Mouse (Mus musculus) WW6 (cell line): ENCODE measurements around the gene Ppp1r12b.

Experiments used
- DNase-seq: peaks from one replicate; pipeline ENCODE4 v3.0.0-alpha.2; 2013; ENCODE audit warnings: low read depth, low spot score

Gene Ppp1r12b

DNA sequence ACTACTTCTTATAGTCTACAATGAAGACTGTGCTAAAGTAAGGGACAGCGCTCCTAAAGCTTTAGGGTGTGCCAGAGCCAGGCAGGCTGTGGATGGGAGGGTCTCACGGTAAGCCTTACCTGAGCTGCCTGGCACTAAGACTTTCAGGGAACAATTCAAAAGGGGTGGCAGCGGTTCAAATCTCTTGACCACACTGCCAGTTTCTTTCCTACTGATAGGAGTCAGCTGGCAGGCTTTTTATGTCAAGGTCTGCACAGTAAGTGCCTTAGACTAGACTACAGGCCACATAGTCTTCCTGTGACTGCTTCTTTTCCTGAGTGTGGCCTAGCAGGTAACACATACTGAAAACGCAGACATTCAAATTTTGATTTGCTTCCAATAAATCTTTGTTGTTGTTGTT, 192.5 kb downstream of the Ppp1r12b start:
- no peak for DNase-seq

DNA sequence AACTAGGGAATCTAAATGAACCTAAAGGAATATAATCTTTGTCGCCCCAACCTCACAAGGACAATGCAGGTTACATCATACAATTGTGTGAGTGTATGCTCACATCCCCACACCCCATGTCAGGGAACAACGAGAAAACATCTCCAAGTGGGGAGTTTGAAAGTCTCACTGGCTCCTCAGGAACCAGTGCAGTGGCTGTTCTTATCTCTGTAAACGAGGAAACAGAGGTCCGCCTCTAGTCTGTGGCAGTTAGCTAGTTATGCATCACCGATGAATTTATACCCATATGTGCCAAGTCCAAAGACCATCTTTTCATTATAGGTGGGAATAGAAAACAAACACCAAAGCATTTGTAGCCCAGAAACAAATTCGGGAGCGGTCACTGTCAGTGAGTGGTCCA, 194.2 kb downstream of the Ppp1r12b start:
- DNase-seq, result no peak

GRCm38 (mm10) chr1:134760642-134761041, 195.1 kb downstream of the Ppp1r12b start:
- DNase-seq, result no peak

GRCm38 (mm10) chr1:134759133-134759532, 196.6 kb downstream of the Ppp1r12b start:
- no peak for DNase-seq

DNA sequence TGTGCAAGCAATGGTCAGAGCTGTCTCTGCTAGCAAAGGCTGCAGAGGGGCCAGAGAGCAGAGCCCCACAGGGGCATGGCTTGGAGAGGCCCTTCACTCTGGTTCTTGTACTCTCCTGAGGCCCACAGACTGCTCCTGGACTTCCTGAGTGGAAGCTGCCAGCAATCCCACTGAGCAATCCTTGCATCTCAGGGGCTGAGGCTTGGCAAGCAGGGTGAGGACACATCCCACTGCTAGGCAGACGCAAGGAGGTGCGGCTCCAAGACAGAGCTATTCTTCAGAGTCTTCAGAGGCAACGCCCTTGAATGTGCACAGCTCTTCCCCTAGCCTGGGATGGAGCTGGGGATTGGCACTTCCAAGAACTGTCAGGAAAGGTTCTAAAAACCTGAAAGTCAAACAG, 198.5 kb downstream of the Ppp1r12b start:
- no peak for DNase-seq

DNA sequence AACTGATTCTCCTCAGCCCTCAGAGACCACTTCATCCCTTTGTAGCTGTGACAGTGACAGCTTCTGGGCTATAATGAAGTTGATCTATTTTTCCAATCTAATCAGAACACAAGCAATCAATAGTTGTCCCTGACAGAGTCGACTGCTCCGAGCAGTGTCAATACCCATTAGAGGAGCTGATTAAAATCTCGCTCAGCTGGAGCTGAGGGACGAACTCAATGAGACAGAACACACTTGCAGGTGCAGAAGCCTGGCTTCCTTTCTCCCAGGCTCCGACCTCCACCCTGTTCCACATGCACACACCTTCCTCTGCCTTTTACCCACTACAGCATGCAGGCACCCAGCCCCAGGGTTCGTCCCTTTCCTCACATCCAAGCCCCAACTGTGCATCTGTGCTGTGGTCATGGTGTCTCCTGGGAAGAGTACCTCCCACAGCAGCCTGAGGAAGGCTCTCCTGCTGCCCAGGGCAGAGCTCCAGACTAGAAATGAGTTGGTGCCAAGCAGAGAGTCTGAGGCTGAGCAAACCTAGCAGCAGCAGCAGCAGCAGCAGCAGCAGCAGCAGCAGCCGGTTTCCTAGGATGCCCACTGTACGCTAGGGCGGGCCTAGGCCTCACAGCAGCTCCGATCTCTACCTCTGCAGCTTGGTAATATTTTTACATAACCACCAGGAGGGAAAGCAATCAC, 199.4 kb downstream of the Ppp1r12b start:
- no peak for DNase-seq

- DNase-seq, result no peak
Measured at GRCm38 (mm10) chr1:134755548-134756189, 200.1 kb downstream of the Ppp1r12b start.

DNA sequence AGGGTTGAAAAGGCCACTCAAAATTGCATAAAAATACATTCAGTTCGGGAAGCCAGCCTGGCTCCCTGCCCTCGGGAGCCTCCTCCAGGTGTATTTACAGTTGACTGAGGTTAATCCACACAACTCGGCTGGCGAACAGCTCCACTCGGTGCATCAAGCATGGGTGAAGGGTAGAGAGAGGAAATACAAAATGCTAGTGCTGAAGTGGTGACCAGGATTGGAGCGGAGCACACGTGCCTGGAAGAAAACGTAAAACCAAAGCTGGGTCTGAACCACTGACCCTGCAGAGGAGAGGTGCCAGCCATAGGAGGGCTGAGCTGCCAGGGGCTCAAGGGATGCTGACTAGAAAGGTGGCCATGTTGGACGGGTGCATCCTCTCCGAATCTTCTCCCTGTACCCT, 200.9 kb downstream of the Ppp1r12b start:
- no peak for DNase-seq

DNA sequence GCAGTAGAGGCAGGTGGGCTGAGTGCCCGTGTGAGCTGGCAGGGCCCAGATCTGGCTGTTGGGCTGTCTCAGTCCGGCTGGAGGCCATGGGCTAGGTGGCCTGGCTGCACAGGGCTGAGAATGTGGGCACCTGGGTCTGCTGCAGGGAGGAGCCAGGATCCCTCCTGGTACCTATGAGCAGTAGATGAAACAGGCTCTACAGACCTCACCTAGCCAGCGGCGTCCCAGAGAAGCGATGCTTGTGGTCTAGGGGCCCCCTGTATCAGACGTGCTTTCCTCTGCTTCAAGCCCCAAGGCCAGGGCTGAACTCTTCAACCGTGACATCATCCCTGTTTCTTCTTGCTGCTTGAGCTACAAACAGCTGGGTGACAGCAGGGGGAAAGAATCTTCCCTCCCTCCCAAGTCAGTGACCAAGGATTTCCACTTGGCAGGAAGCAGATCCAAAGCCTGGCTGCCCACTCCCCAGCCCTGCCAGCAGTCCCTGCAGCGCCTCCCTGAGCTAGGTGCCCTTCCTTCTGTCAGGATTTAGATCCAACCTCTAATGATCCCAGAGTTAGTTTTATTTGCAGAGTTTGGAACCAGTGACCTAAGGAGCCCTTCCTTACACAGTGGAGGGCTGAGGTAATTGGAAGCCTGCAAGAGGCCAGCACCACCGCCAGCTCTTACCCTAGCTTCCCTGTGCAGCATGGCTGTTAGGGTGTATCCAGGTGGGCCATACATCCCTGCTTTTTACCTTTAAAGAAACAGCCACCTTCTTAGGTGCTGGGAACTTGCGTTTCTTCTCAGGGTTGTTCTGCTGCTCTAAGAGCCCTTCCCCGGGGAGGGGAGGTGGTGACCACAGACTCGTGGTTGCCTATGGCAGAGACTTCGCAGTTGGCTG, 201.8 kb downstream of the Ppp1r12b start:
- DNase-seq, result no peak

- DNase-seq, result no peak
Measured at GRCm38 (mm10) chr1:134752447-134752846, 203.3 kb downstream of the Ppp1r12b start.

DNA sequence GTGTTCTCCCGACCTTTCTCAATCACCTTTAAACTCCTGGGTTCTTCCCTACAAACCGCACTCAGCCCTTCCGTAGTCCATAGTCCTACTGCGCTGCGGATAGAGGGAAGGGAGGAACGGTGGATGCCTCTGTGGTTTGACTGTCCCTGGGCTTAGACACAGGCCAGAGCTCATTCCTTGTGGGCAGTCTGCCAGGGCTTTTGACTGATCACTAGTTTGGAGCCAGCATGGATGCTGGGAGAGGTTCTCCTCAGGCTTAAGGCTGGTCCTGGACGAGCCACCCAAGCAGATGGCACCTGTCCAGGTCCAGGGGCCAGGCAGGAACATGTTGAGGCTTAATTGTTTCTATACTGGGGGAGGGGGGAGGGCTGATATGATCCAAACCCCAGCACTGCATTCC, 205.9 kb downstream of the Ppp1r12b start:
- DNase-seq, result no peak

DNA sequence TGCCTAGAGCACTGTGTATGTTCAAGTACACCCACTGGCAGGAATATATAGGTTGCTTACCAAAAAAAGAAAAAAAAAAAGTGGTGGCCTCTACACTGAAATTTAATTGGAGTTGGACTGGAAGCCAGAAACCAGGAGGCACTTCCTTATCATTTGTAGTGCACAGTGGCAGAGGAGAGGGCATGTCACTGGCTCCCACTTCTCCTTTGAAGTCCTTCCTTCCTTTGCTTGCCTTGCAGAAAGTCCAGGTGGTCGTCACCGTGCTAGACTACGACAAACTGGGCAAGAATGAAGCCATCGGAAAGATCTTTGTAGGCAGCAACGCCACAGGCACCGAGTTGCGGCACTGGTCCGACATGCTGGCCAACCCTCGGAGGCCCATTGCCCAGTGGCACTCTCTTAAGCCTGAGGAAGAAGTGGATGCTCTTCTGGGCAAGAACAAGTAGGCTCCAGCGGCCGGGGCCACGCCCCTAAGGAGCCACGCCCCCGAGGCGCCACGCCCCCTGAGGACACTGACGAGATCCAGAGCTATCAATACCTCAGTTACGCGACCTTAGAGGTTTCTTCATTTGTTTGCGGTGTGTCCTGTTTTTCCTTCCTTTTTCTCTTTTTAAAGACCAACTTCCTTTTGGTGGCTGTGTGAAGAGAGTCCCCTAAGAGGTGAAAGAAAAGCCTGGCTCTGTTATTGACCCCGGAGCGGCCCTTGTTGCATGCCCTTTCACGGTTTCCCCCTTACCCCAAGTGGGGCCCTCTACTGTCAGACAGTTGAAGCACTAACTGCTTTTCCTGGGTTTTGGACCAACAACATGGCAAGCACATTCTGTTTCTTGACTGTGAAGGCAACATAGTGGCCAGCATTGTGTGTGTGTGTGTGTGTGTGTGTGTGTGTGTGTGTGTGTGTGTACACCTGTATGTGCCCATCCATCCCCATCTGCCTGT, 208.2 kb downstream of the Ppp1r12b start:
- peak; percentile 38 for DNase-seq

DNA sequence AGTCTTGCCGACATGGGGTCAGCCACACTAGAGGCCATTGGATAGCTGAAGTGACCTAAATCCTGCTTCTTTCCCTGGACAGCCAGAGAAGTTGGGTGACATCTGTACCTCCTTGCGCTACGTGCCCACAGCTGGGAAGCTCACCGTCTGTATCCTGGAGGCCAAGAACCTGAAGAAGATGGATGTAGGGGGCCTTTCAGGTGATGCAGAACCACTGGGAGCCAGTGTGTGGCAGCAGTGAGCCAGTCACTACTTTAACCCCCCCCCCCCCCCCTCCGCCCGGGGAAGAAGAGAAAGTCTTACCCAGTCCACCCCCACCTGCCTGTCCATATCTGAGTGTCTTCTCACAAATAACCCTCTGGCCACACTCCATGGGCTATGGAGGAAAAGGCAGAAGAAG, 210.1 kb downstream of the Ppp1r12b start:
- DNase-seq, result no peak

GRCm38 (mm10) chr1:134741946-134742661, 213.6 kb downstream of the Ppp1r12b start:
- no peak for DNase-seq

GRCm38 (mm10) chr1:134741433-134741832, 214.3 kb downstream of the Ppp1r12b start:
- no peak for DNase-seq

GRCm38 (mm10) chr1:134737463-134737862, 218.3 kb downstream of the Ppp1r12b start:
- no peak for DNase-seq

GRCm38 (mm10) chr1:134733659-134734058, 222.1 kb downstream of the Ppp1r12b start:
- no peak for DNase-seq

- no peak for DNase-seq
Measured at GRCm38 (mm10) chr1:134727256-134727655, 228.5 kb downstream of the Ppp1r12b start.

GRCm38 (mm10) chr1:134726480-134726879, 229.3 kb downstream of the Ppp1r12b start:
- no peak for DNase-seq

DNA sequence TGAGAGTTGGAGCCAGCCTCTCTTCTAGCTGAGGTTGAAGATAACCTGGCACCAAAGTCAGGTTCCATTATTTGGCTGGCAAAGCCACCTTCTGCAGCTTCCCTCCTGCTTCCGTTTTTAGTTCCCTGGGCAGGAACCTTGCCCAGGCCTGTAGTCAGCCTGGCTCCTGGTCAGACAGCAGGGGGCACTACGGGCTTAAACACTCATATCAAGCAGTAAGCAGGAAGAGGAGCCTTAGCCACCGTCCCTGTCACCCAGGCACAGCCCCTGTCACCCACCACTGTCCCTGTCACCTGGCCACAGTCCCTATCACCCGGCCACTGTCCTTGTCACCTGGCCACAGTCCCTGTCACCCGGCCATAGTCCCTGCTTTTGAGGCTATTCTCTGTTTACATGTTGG, 230.5 kb downstream of the Ppp1r12b start:
- no peak for DNase-seq

DNA sequence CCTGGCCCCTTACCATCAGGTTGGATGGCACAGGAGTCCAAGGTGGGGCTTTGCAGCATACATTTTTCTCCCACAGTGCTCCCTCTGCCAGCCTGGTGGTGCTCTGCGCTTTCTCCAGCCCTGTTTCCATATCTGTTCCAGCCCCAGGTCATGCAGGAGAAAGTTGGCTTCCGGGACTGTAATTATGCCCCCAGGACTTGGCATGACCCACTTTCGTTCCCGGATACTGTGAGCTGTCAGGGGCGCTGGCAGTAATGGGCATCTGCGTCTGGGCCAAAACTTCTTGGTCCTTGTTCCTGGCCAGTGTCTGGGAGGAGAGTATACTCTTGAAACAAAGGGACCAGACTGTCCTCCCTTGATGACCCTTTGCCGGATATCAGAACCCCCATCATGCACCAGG, 232.9 kb downstream of the Ppp1r12b start:
- no peak for DNase-seq
